Mouse (Mus musculus) liver, embryonic 14.5 days (tissue): Measurements from ENCODE around the gene Hao2.

Source experiments
- CTCF ChIP-seq: IDR thresholded peaks from 2 replicates; pipeline ENCODE4 v1.5.1; 2016; ENCODE audit warnings: antibody characterized with exemption, low read depth, control low read depth
- EP300 ChIP-seq: IDR thresholded peaks from 2 replicates; pipeline ENCODE4 v1.6.1; 2016; ENCODE audit warnings: antibody characterized with exemption, low read depth

GRCm38 (mm10) chr3:98941601-98942000 is 48.6 kb upstream of the Hao2 start:
- TF ChIP-seq EP300 (no peak), CTCF (no peak)
